Mouse (Mus musculus) left cerebral cortex, adult 11 months (tissue): Measurements from ENCODE around the gene Ifne.

Experiments used
- DNase-seq: peaks from one replicate; pipeline ENCODE4 v3.0.0; 2022; ENCODE audit warnings: low spot score

Ifne gene

GRCm38 (mm10) chr4:88880101-88880500, at the start of gene Ifne:
Gene Ifne, minus strand, starts transcription at chr4:88880201.
- DNase-seq = no peak

DNA sequence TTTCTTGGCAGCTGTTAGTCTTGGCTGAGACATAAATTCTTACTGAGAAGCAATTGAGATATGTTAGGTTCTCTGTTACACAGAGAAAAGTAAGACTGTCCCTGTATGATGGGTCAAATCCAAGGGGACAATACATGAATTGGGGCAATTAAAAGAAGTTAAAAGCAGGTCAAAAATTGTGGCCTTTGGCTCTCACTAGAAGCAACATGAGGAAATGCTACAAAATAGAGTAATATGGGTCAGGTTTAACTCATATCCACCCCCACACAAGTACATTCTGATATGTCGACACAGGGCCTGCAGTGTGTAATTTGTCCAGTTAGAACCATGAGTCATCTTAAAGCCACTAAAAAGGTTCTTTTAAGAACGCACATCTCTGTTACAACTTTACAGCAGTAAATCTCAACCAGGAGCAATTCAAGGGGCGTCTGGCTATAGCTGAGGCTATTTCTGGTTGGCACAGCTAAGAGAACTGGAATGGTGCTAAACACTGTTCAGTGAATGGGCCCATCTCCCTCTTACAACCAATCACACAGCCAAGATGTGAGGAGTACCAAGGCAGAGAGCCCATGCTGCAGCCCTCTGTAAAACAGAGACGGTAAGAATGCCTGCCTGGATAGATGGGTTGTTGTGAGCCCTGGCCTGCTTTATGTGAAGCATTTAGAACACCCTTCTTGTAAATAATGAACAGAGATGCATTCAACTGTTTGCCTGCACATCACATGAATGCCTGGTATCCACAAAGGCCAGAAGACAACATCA, 48.5 kb upstream of the Ifne start:
- no peak for DNase-seq

DNA sequence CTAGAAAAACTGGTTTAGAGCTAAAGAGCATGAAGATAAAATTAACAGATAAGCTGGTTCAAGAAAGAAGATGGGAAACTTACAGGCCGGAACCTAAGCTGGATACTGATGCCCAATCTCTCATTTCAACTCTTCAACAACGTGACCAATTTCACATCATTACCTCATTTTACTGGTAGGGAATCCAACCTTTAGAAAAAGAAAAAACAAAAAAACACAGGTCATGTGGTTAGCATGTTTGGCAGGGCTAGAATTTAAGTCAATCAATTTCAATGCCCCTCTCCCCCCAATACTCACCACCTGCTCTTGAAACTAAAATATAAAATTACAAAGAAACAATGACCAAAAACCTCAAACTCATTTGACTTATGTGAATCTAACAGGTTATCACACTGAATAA, 47.8 kb upstream of the Ifne start:
- DNase-seq = no peak

DNA sequence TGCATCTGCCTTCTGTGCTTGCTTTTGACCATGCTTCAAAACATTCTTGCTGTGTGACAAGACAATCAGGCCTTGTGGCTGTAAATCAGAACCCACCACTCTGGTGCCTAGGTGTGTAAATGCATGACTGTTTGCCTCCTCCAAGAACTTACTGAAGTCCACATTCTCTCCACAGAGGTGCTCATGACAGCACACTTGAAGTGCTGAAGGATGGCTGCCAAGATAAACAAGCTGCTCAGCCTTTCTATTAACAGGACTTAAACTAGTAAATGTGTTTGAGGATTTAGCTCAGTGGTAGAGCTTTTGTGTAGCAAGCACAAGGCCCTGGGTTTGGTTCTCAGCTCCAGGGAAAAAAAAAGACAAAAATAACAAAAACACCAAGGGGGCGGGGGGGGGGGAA, 46.6 kb upstream of the Ifne start:
- DNase-seq = no peak

DNA sequence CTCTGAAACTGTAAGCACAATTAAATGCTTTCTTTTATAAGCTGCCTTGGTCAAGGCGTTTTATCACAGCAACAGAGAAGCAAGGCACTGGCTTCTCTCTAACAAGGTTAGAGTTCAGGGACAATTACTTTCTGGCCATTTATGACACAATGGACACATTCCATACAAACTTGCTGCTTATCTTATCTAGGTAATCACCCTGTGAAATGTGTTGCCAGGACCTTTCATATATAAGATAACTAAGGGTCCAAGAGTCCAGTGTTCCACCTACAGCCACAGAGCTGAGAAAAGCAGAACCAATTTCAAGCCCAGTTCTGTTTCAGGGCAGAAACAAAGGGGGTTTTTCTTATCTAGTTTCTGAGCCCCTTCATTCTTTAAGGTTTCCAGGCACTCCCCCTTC, 46.1 kb upstream of the Ifne start:
- DNase-seq = no peak

DNA sequence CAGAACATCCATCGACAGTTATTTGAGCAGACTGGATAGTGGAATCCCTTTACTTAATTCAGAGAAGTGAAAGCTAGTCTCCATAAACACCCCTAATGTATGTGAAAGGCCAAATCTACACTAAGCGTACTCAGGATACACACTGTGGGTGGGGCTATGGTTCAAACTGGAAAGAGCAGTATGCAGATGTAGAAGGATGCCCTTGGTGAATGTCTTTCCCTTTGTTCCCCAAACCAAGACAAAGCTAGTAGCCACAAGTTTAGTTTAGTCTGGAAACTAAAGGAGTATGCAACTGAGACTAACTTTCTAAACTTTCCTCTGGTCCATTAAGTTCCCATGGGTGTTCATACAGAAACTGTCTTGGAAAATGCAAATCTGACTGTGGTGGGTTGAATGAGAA, 45.5 kb upstream of the Ifne start:
- DNase-seq = no peak

- DNase-seq = no peak
Observed at GRCm38 (mm10) chr4:88921280-88921679, 41.3 kb upstream of the Ifne start.

- no peak for DNase-seq
Observed at GRCm38 (mm10) chr4:88917770-88918460, 37.9 kb upstream of the Ifne start.

GRCm38 (mm10) chr4:88916306-88916705, 36.3 kb upstream of the Ifne start:
- DNase-seq = no peak

DNA sequence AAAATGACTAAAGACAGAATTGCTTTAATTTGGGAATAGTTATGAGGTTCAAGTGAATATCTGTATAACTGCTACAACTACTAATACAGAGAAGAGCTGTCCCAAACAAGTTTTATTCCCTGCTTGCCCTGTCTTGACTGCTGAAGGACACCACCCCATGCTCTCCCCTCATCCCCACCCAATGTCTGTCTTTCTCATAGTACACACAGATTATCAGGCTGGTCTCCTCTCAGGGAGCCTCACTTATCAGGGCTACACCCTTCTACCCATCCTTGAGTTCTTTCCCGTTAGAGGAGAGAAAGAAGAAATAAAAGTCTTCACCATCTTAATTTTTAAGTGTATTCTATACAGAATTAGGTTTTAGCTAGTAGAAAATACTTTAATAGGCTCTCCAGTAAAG, 34.0 kb upstream of the Ifne start:
- no peak for DNase-seq

DNA sequence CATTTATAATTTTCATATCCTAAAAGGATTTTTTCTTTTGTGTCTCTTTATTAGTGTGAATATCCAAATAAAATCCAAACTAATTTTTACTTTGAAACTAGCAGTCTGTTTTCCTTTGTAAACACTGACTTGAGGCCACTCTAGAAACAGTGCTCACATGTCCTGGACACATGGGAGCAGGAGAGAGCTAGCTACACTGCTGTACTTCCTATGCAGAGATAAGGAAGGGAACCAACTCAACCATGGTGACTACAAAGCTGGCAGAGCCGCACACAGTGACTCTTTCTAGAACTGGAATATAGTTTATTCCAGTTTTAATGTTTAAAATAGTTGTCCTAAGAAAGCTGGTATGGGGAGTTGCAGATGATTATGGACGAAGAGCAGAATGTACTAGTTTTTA, 32.9 kb upstream of the Ifne start:
- DNase-seq = no peak

DNA sequence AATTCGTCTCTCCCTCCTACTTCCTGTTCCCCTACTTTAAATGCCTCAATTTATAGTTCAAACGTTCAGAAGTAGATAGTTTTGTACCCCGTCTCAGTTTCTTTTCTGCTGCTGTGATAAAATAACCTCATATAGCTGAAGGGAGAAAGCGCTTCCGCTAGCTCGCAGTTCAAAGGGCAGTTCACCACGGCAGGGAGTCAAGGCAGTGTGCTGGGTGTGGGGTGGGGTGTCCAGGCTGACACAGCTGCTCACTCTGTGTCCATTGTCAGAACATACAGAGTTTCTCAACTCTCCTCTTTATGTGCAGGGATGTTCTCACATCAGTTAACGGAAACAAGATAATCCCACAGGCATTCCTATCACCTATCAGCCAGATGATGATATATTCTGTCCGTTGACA, 32.2 kb upstream of the Ifne start:
- DNase-seq = no peak

GRCm38 (mm10) chr4:88909600-88910534, 29.9 kb upstream of the Ifne start:
- DNase-seq = no peak

GRCm38 (mm10) chr4:88893201-88893754, 13.3 kb upstream of the Ifne start:
- DNase-seq = no peak

- DNase-seq = no peak
Observed at GRCm38 (mm10) chr4:88888236-88888635, 8.2 kb upstream of the Ifne start.

DNA sequence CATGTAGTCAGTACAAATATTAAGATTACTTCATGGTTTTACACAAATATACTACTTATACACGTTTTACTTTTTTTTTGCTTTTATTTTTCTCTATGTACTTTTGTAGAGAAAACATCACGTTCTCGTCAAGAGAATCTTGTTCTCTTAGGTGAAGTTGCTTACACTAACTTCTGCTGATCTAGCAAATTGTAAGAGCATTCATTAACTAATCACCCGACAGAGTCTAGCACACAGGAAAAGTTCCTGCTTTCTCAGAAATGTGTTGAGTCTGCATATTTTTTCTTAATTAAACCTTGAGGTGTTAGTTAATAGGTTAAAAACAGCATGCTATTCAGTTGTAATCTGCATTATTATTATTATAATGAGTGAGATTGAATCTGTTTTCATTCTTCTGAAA, 1.2 kb downstream of the Ifne start:
- DNase-seq = no peak

DNA sequence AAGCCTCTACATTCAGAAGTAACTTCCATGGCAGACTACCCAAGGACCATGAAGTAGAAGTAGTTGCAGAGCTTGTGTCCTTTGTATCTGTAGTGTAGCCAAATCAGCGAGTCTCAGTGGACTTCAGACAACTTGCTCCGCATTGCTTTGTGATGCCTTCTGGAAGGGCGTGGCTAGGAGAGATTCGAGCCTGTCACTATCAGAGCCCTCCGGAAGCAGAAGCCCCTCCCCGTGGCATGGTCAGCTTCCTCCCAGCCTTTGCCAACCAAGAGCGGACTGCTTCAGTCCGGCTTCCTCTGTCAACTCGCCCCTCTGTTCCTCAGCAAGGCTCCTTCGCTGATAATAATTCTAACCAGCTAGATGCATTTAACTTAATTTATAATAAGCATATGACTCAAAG, 1.8 kb downstream of the Ifne start:
- no peak for DNase-seq

DNA sequence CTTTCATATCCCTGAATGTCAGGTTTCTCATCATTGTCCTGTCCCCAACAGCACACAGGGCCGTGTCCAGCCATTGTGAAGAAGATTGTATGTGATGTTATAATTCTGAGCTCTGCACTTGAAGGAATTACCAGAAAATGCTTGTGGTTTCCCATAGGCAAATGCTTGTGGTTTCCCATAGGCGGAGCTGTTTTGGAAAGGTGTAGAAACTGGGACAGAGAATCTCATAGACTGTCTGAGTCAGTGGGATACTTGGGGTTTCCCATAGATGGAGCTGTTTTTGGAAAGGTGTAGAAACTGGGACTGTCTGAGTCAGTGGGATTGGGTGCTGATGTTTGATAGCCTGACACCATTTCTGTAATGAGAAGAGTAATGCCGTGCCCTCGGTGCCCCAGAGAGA, 3.5 kb downstream of the Ifne start:
- no peak for DNase-seq

DNA sequence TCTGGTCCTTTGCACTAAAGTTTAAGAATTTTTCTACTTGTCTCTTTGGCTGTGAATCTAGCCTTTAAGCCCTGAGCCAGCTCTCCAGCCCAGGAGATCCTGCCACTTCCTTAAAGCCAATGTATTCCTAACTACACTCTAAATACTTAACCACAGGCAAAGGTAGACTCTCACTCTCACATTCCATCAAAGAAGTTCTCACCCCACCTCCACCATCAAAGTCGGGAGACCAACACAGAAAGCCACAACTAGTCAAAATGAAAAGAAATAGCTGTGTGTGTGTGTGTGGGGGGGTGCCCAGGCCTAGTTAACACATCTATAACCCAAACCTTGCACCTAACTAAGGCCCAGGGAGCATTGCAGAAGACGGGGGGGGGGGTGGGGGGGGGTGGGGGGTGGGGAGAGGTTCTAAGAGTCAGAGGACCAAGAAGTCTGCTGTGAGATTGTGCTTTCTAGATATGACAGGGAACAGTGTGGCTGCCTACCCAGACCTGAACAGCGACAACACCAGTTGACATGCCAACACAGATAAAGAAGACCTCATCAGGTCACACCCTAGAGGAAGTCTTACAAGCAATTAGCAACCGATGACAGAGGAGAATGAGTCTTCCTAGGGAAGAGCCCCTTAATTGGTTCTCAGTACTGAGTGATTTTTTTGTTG, 4.4 kb downstream of the Ifne start:
- DNase-seq = no peak

GRCm38 (mm10) chr4:88872691-88873090, 7.3 kb downstream of the Ifne start:
- peak; percentile 12 for DNase-seq

- DNase-seq = no peak
Observed at GRCm38 (mm10) chr4:88867926-88868911, 11.8 kb downstream of the Ifne start.
